Mouse (Mus musculus): ENCODE results near the gene Tube1. TPM values are rescaled to one million over a fixed set of nuclear protein-coding genes. Genes with fewer than 3 reads are reported as not detected.

The Tube1 gene
- polyA plus RNA-seq (2012; ENCODE audit: low replicate concordance) = 2.1 and 2.5 TPM in 2 replicates

GRCm38 (mm10) chr10:39133462-39134310, at the start of gene Tube1, which contains the start of gene Fam229b:
Tube1 (plus strand) TSS chr10:39133976.
Fam229b (minus strand) TSS chr10:39133914.

GRCm38 (mm10) chr10:39163694-39164093, 29.9 kb downstream of the Tube1 start, which contains the start of gene Ccn6:
Ccn6 (minus strand) TSS chr10:39163794.

Other genes starting within 250 kb of the Tube1 start
- 0.07 and 0.11 TPM in 2 replicates for gene Lama4, start 168.5 kb upstream of the Tube1 start, polyA plus RNA-seq (2012; ENCODE audit: low replicate concordance)
- 0.11 TPM in 1 of 2 replicates, not detected in the other for gene Fam229b, start 62 bp upstream of the Tube1 start, polyA plus RNA-seq (2012; ENCODE audit: low replicate concordance)
- gene Ccn6, start 29.8 kb downstream of the Tube1 start, polyA plus RNA-seq (2012; ENCODE audit: low replicate concordance) = not detected in 2 replicates
- gene Fyn, start 234.9 kb downstream of the Tube1 start, polyA plus RNA-seq (2012; ENCODE audit: low replicate concordance) = 19.7 and 20.5 TPM in 2 replicates